Mouse (Mus musculus): ENCODE data around the gene Jade1.

Jade1 gene

GRCm38 (mm10) chr3:41555491-41556381, at the start of gene Jade1:
Jade1 (plus strand) TSS chr3:41555731.
- in situ Hi-C loops (cut with MboI, MseI) = no loop called here

GRCm38 (mm10) chr3:41509441-41509840, 46.1 kb upstream of the Jade1 start:
- in situ Hi-C loops (cut with MboI, MseI) = loop anchor here in 1 of 2 experiments (10.0 kb wide), 1 partner anchor 1505 kb away; no protein-coding TSS in a partner anchor

DNA sequence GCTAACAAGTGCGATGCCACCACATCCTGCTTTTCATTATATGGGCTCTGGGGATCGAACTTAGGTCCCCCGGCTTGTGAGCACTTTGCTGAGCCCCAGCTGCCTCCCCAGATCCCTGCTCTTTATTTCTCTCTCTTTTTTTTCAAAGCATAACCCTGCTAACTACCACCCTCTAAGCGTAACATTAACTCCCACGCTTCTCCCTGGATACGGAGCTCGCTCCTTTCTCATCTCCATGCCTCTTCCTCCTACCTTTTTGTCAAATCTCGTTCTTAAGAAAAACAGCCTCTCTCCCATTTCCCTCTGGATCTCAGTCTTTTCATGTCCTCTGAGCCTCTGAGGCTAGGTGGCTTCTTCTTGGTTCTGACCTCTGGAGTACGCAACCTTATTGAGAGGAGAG, 45.3 kb upstream of the Jade1 start:
- in situ Hi-C loops (cut with MboI, MseI) = no loop called here

GRCm38 (mm10) chr3:41510750-41511149, 44.8 kb upstream of the Jade1 start:
- in situ Hi-C loops (cut with MboI, MseI) = no loop called here

DNA sequence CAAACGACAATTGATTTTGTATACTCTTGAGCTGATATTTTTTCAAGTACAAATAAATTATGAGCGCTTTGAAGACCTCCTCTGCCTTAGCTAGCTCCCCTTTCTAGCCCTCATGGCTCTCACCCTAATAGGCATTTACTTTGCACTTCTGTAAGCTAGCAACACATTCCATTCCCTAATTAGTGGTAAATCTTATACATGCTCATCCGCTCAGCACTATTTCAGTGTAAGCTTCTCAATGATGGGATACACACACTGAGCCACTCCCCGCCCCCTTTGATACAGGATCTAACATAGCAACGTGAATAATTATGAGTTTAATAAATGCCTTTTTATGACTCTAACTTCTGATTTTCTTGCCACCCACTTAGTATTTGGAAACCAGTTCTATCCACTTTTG, 41.5 kb upstream of the Jade1 start:
- in situ Hi-C loops (cut with MboI, MseI) = no loop called here

DNA sequence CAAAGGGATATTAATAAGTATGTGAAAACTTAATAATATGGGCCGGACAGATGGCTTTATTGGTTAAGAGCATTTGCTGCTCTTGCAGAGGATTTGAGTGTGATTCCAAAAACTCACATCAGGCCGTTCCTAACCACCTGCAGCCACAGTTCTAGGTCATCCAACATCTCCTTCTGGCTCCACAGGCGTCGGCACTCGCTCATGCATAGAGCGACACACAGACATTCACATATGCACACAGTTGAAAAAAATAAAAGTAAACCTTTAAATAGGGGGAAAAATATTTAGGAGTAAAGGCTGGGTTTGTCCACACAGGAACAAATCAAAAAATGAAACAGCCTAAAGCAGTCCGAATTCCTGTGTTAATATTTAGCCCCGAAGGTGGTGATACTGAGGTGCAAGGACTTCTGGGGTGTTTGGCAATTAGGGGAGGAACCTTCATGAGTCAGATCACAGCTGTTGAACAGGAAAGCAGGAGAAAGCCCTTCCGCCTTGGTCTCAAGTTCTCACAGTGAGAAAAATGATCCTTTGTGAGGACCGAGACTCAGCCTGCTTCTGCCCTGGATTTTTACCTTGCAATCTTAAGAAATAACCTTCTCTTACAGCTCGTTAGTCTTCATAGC, 40.7 kb upstream of the Jade1 start:
- in situ Hi-C loops (cut with MboI, MseI) = no loop called here

DNA sequence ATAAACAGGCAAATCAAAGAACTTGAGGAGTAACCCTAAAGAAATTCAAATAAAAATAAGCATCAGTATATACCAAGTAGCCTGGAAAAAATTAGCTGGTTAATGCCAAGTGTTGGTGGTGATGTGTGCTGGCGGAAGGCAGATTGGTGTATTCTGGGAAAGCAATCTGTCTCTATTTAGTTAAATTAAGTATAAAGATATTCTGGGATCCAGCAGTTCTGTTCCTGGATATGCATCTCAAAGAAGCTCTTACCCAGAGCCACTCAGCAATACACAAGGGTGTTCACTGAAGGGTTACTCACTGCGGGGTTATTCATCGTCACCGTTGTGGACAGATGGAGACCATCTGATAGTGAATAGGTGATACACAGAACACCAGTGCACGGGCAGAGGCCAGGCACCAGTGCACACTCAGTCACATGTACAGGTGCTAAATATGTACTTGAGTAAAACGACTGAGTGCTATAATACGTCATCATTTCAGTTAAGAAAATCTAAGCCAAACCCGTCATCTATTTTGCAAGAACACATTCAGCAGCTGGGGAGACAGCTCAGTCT, 38.5 kb upstream of the Jade1 start:
- in situ Hi-C loops (cut with MboI, MseI) = no loop called here

- in situ Hi-C loops (cut with MboI, MseI) = no loop called here
Observed at GRCm38 (mm10) chr3:41520925-41521324, 34.6 kb upstream of the Jade1 start.

- in situ Hi-C loops (cut with MboI, MseI) = no loop called here
Observed at GRCm38 (mm10) chr3:41521733-41522132, 33.8 kb upstream of the Jade1 start.

- in situ Hi-C loops (cut with MboI, MseI) = no loop called here
Observed at GRCm38 (mm10) chr3:41522226-41523005, 33.1 kb upstream of the Jade1 start.

- in situ Hi-C loops (cut with MboI, MseI) = no loop called here
Observed at GRCm38 (mm10) chr3:41523006-41523375, 32.5 kb upstream of the Jade1 start.

- in situ Hi-C loops (cut with MboI, MseI) = no loop called here
Observed at GRCm38 (mm10) chr3:41523460-41523859, 32.1 kb upstream of the Jade1 start.

- in situ Hi-C loops (cut with MboI, MseI) = no loop called here
Observed at GRCm38 (mm10) chr3:41528291-41528969, 27.1 kb upstream of the Jade1 start.

- in situ Hi-C loops (cut with MboI, MseI) = loop anchor here in 1 of 2 experiments (10.0 kb wide), 1 partner anchor 365 kb away; no protein-coding TSS in a partner anchor
Observed at GRCm38 (mm10) chr3:41530156-41530555, 25.4 kb upstream of the Jade1 start.

GRCm38 (mm10) chr3:41531541-41531940, 24.0 kb upstream of the Jade1 start:
- in situ Hi-C loops (cut with MboI, MseI) = loop anchor here in 1 of 2 experiments (10.0 kb wide), 1 partner anchor 363 kb away; no protein-coding TSS in a partner anchor

- in situ Hi-C loops (cut with MboI, MseI) = loop anchor here in 1 of 2 experiments (10.0 kb wide), 1 partner anchor 363 kb away; no protein-coding TSS in a partner anchor
Observed at GRCm38 (mm10) chr3:41532109-41532508, 23.4 kb upstream of the Jade1 start.

- in situ Hi-C loops (cut with MboI, MseI) = loop anchor here in 1 of 2 experiments (10.0 kb wide), 1 partner anchor 361 kb away; no protein-coding TSS in a partner anchor
Observed at GRCm38 (mm10) chr3:41533660-41534059, 21.9 kb upstream of the Jade1 start.

GRCm38 (mm10) chr3:41537957-41538356, 17.6 kb upstream of the Jade1 start:
- in situ Hi-C loops (cut with MboI, MseI) = loop anchor here in 1 of 2 experiments (10.0 kb wide), 1 partner anchor 357 kb away; no protein-coding TSS in a partner anchor

GRCm38 (mm10) chr3:41541313-41541712, 14.2 kb upstream of the Jade1 start:
- in situ Hi-C loops (cut with MboI, MseI) = no loop called here

- in situ Hi-C loops (cut with MboI, MseI) = no loop called here
Observed at GRCm38 (mm10) chr3:41544451-41544850, 11.1 kb upstream of the Jade1 start.

GRCm38 (mm10) chr3:41547289-41547688, 8.2 kb upstream of the Jade1 start:
- in situ Hi-C loops (cut with MboI, MseI) = no loop called here
